Mouse (Mus musculus) lung, postnatal 0 days (tissue): Measurements from ENCODE around the gene Bri3.

Experiments used
- CTCF ChIP-seq: IDR thresholded peaks from 2 replicates; pipeline ENCODE4 v1.5.1; 2016; ENCODE audit warnings: antibody characterized with exemption, mild to moderate bottlenecking
- EP300 ChIP-seq: IDR thresholded peaks from 2 replicates; pipeline ENCODE4 v1.6.1; 2016; ENCODE audit warnings: antibody characterized with exemption, mild to moderate bottlenecking, control low read depth

DNA sequence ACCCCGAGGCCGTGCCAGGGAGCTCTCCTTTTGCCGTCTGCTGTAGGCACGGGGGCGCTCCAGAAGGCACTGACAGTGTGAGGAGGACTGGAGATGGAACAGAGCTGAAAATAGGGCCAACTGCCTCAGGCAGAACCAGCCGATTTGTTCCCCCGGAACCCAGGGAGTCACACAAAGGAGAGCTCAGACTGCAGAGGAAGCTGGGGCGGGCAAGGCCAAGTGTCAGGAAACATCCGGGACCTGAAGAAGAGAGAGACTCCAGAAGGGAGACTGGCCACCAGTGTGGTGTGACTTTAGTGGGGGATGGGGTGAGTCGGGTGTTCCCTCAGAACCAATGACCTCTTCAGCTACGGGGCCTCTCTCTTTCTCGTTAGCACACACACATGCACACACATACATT is 24.9 kb upstream of the Bri3 start:
- no peak for TF ChIP-seq CTCF
- TF ChIP-seq EP300: no peak
